Mouse (Mus musculus) gastrocnemius, postnatal 4 days (tissue): ENCODE measurements around the gene Vmn2r57. TPM values are rescaled to one million over a fixed set of nuclear protein-coding genes. Genes with fewer than 3 reads are reported as not detected.
"Not testable (repeated sequence)": the region's sequence is repeated elsewhere in the genome, so short reads cannot be mapped to it uniquely, and the experiment has no call there.

Source experiments
- DNase-seq, 2 experiments: peaks; one replicate each; pipeline ENCODE4 v3.0.0; 2021 to 2022; ENCODE audit warnings: low spot score in 2 of 2, mixed read lengths in 2 of 2
- long read RNA-seq, 2 experiments: library from polyadenylated mRNA; stranded (forward); transcript quantifications; one replicate each; pipeline ENCODE4 v2.0.0; 2021
- total RNA-seq, 2 experiments: library from RNA; stranded (reverse); gene quantifications; 2 replicates each; pipeline ENCODE4 v1.2.3; 2021

The Vmn2r57 gene
- under 1 TPM; 0.12 to 0.13 TPM for total RNA-seq
- long read RNA-seq, experiment 1, result 0 reads
- long read RNA-seq, experiment 2, result 0 reads

- not testable (repeated sequence) for DNase-seq
These were observed at the start of gene Vmn2r57 for GRCm38 (mm10) chr7:41448596-41448995. Gene Vmn2r57 (minus strand): TSS chr7:41448696.

GRCm38 (mm10) chr7:41497871-41498270 is 49.4 kb upstream of the Vmn2r57 start:
- DNase-seq, result no peak

GRCm38 (mm10) chr7:41451864-41452263 is 3.4 kb upstream of the Vmn2r57 start:
- DNase-seq, result no peak

GRCm38 (mm10) chr7:41394130-41394529 is 54.4 kb downstream of the Vmn2r57 start:
- no peak for DNase-seq

- peak; percentile 53 to 80 for DNase-seq
These were observed 55.2 kb downstream of the Vmn2r57 start, which contains the start of gene AI987944 for GRCm38 (mm10) chr7:41393048-41393971. Gene AI987944 (minus strand): TSS chr7:41393379.

Other genes starting within 250 kb of the Vmn2r57 start
- 10 to 100 TPM in 1 of 2 experiments, 1 to 10 TPM in 1; 9.5 to 10.8 TPM for gene AI987944, start 55.3 kb downstream of the Vmn2r57 start, total RNA-seq
- under 1 TPM in 1 of 2 experiments, not detected in 1; 0.10 TPM for gene Gm20449, start 50.7 kb upstream of the Vmn2r57 start, total RNA-seq
- gene AW146154, start 51.2 kb upstream of the Vmn2r57 start, total RNA-seq, result 1 to 10 TPM; 7.5 to 7.9 TPM
- gene Gm6871, start 125.0 kb upstream of the Vmn2r57 start, total RNA-seq, result not detected
- gene 2610021A01Rik, start 150.5 kb upstream of the Vmn2r57 start, total RNA-seq, result 10 to 100 TPM; 11.5 to 12.6 TPM
- gene Zfp788, start 184.5 kb upstream of the Vmn2r57 start, total RNA-seq, result 10 to 100 TPM; 10.2 to 10.6 TPM